ENCODE assay signal across 24 mouse cellular contexts in the genomic region with DNA sequence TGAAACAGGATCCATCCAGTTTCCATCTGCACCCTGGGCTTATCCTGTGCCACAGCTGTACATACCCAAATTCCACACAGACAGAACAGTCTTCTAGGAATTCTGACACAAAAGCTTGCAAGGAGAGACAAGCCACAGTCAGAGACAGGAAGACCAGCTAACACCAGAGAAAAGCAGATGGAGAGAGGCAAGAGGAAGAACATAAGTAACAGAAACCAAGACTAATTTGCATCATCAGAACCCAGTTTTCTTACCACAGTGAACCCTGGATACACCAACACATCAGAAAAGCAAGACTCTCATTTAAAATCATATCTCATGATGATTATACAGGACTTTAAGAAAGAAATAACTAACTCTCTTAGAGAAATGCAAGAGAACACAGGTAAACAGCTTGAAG. TPM values are rescaled to one million over a fixed set of nuclear protein-coding genes. Genes with fewer than 3 reads are reported as not detected.
A peak's percentile ranks its signal among the peaks of the same experiment; 100 is the strongest.
DNase-seq lines count a peak whose midpoint lies in the region; ATAC-seq and TF ChIP-seq lines count a peak whose summit lies in the region.
"Had no signal": no experiment of that assay in that cellular context is flagged by ENCODE, and none has a peak within 500 bp of the region (broad histone marks: within the 10 kb centered on the region; RNA-seq: fewer than 3 reads in every experiment).

No protein-coding gene starts in this region.

- ATAC-seq in inflammation-experienced regulatory T-cells, adult 6 months, result peak; percentile 18
- ATAC-seq in forebrain, embryonic 11.5 days (replicated peaks; ENCODE audit: low FRiP score), result no peak
- no peak for ATAC-seq in forebrain, embryonic 16.5 days
- ATAC-seq: forebrain, embryonic 14.5 days; hindbrain, postnatal 0 days; intestine, postnatal 0 days had no signal

- peak overlapping the region; percentile 83 for H3K9ac ChIP-seq in CH12.LX (ENCODE audit: insufficient read depth, low read depth)
- peak overlapping the region; percentile 35; the same call in 1 of the 2 replicates for H3K9ac ChIP-seq in ES-E14 (ENCODE audit: insufficient read depth, low read depth, low read length, poor library complexity, severe bottlenecking)
- no peak overlapping the region for H3K9ac ChIP-seq in forebrain, embryonic 11.5 days (ENCODE audit: low read length)
- no peak overlapping the region for H3K9ac ChIP-seq in forebrain, embryonic 16.5 days (replicated peaks; ENCODE audit: low read depth, low read length)
- H3K9ac ChIP-seq: heart, embryonic 12.5 days; heart, embryonic 15.5 days; hindbrain, embryonic 14.5 days had no signal

- TF ChIP-seq POLR2A in CH12.LX (IDR thresholded peaks at IDR 0.05; ENCODE audit: low read depth, low read length), result no peak; the same call in 1 of the 2 replicates

- H3K4me1 ChIP-seq in CH12.LX (ENCODE audit: control insufficient read depth in 1 of 2, insufficient read depth in 2 of 2) (peaks cover 8 to 54% of the 10 kb centered on the region in 2 experiments), ES-E14 (ENCODE audit: control insufficient read depth in 2 of 2, insufficient read depth in 2 of 2, low read length in 2 of 2, poor library complexity in 1 of 2) (peaks cover 0 to 2% of the 10 kb centered on the region in 2 experiments; a peak in 2 of 4 replicates)
- H3K4me1 ChIP-seq in forebrain, embryonic 11.5 days (replicated peaks; ENCODE audit: control insufficient read depth, insufficient read depth, low read length), result no peaks in the 10 kb centered on the region
- H3K4me1 ChIP-seq in forebrain, embryonic 16.5 days (replicated peaks; ENCODE audit: control insufficient read depth, insufficient read depth, low read length), result no peaks in the 10 kb centered on the region
- H3K4me1 ChIP-seq: forebrain, embryonic 10.5 days; heart, embryonic 12.5 days; heart, embryonic 15.5 days had no signal

- peak overlapping the region; percentile 69 for H3K27ac ChIP-seq in CH12.LX (ENCODE audit: insufficient read depth, low read depth)
- no peak overlapping the region for H3K27ac ChIP-seq in ES-E14 (ENCODE audit: insufficient read depth, low read depth, low read length, poor library complexity, severe bottlenecking)
- H3K27ac ChIP-seq in forebrain, embryonic 11.5 days (ENCODE audit: low read depth, low read length), result no peak overlapping the region
- no peak overlapping the region for H3K27ac ChIP-seq in forebrain, embryonic 16.5 days (ENCODE audit: low read length)
- H3K27ac ChIP-seq: forebrain, embryonic 10.5 days; heart, embryonic 15.5 days; hindbrain, embryonic 14.5 days; hindbrain, postnatal 0 days had no signal

- H3K27me3 ChIP-seq in CH12.LX (replicated peaks), result no peaks in the 10 kb centered on the region
- H3K27me3 ChIP-seq in forebrain, embryonic 11.5 days (ENCODE audit: control insufficient read depth, insufficient read depth, low read length), result no peaks in the 10 kb centered on the region
- H3K27me3 ChIP-seq in forebrain, embryonic 16.5 days (replicated peaks; ENCODE audit: control insufficient read depth, insufficient read depth, low read length), result no peaks in the 10 kb centered on the region
- H3K27me3 ChIP-seq: heart, embryonic 12.5 days; heart, embryonic 15.5 days had no signal

- TF ChIP-seq RAD21 in CH12.LX (IDR thresholded peaks at IDR 0.05; ENCODE audit: low read depth, low read length), result no peak

- DNase-seq in A20 (ENCODE audit: low read depth, low spot score), result peak; percentile 3
- no peak for DNase-seq in CH12.LX (ENCODE audit: extremely low read depth)
- DNase-seq in ES-E14 (ENCODE audit: low read depth, low spot score), result no peak
- DNase-seq in forebrain, embryonic 11.5 days (ENCODE audit: low spot score), result no peak
- no peak for DNase-seq in urinary bladder, postnatal 36 days (ENCODE audit: low spot score in 2 of 2)
- DNase-seq: adrenal gland, postnatal 10 days; adrenal gland, postnatal 36 days; cerebellum, adult 18-20 months; cerebellum, adult 9-10 months; cerebellum, postnatal 14 days; gastrocnemius, postnatal 25 days; heart, adult 18-20 months; heart, postnatal 10 days; heart, postnatal 36 days had no signal

- dilution Hi-C loops in CH12.LX (cut with MboI; ENCODE audit: extremely low pct_ligation_motif_present, extremely low pct_unique_long_range_greater_than_20kb, low sequenced_read_pairs), result no loop called here

- H3K36me3 ChIP-seq in CH12.LX (replicated peaks in 1 of 2; ENCODE audit: control insufficient read depth in 1 of 2, insufficient read depth in 1 of 2, low read length in 1 of 2) (peaks cover 1 to 43% of the 10 kb centered on the region in 2 experiments), ES-E14 (ENCODE audit: control insufficient read depth, insufficient read depth, low read length, poor library complexity, severe bottlenecking) (no peaks in the 10 kb centered on the region)
- no peaks in the 10 kb centered on the region for H3K36me3 ChIP-seq in forebrain, embryonic 11.5 days (ENCODE audit: control insufficient read depth, insufficient read depth, low read length)
- no peaks in the 10 kb centered on the region for H3K36me3 ChIP-seq in forebrain, embryonic 16.5 days (ENCODE audit: control insufficient read depth, insufficient read depth)
- H3K36me3 ChIP-seq: forebrain, embryonic 10.5 days; heart, embryonic 12.5 days; heart, embryonic 15.5 days had no signal

- H3K4me2 ChIP-seq in CH12.LX (ENCODE audit: insufficient read depth, low read depth, poor library complexity, severe bottlenecking), result peak overlapping the region; percentile 82
- H3K4me2 ChIP-seq in forebrain, embryonic 11.5 days (ENCODE audit: low read depth, low read length, severe bottlenecking), result no peak overlapping the region
- H3K4me2 ChIP-seq in forebrain, embryonic 16.5 days (ENCODE audit: low read length), result no peak overlapping the region
- H3K4me2 ChIP-seq: heart, embryonic 12.5 days; heart, embryonic 15.5 days; hindbrain, embryonic 14.5 days had no signal

- in situ Hi-C loops in CH12.LX (cut with MboI; ENCODE audit: low pct_ligation_motif_present, low pct_unique_long_range_greater_than_20kb, low sequenced_read_pairs), result loop anchor here (10.0 to 25.0 kb wide), 2 partner anchors 202 to 490 kb away; a partner anchor contains a TSS
- in situ Hi-C loops in ES-E14 (cut with MboI; ENCODE audit: low sequenced_read_pairs in 2 of 2, unreplicated experiment in 2 of 2), result no loop called here

- H3K79me2 ChIP-seq in CH12.LX (replicated peaks; ENCODE audit: control insufficient read depth, extremely low read depth, insufficient read depth, poor library complexity, severe bottlenecking), result peaks cover 41% of the 10 kb centered on the region

- peak; percentile 74 for TF ChIP-seq EP300 in CH12.LX (IDR thresholded peaks at IDR 0.05; ENCODE audit: low read length)

- H3K4me3 ChIP-seq in CH12.LX (replicated peaks in 1 of 3; ENCODE audit: low read depth in 2 of 3, low read length in 2 of 3, poor library complexity in 1 of 3), result peak overlapping the region; percentile 18 to 46 (median 46)
- no peak overlapping the region; a peak in 1 of 4 replicates for H3K4me3 ChIP-seq in ES-E14 (ENCODE audit: insufficient read depth in 1 of 2, low read depth in 1 of 2, low read length in 2 of 2, poor library complexity in 1 of 2, severe bottlenecking in 1 of 2)
- no peak overlapping the region for H3K4me3 ChIP-seq in forebrain, embryonic 11.5 days (ENCODE audit: low read depth, low read length)
- H3K4me3 ChIP-seq in forebrain, embryonic 16.5 days (replicated peaks; ENCODE audit: low read length), result no peak overlapping the region
- H3K4me3 ChIP-seq: forebrain, embryonic 10.5 days; heart, embryonic 12.5 days; heart, embryonic 15.5 days had no signal

- TF ChIP-seq CTCF in CH12.LX (conservative IDR thresholded peaks at IDR 0.05 in 1 of 2, IDR thresholded peaks at IDR 0.05 in 1 of 2; ENCODE audit: low read depth in 2 of 2, low read length in 2 of 2), result no peak

- H3K9me3 ChIP-seq in CH12.LX (replicated peaks; ENCODE audit: low read length) (no peaks in the 10 kb centered on the region), ES-E14 (ENCODE audit: control insufficient read depth, insufficient read depth, low read depth, low read length) (no peaks in the 10 kb centered on the region)
- H3K9me3 ChIP-seq in forebrain, embryonic 11.5 days (ENCODE audit: control insufficient read depth, low read length), result no peaks in the 10 kb centered on the region
- H3K9me3 ChIP-seq in forebrain, embryonic 16.5 days (ENCODE audit: control insufficient read depth, low read length), result no peaks in the 10 kb centered on the region
- H3K9me3 ChIP-seq: forebrain, embryonic 10.5 days; heart, embryonic 12.5 days; heart, embryonic 15.5 days had no signal

TF ChIP-seq in CH12.LX, 34 proteins besides CTCF, POLR2A, EP300 and RAD21 (continues in another document):
- no peak for TF ChIP-seq MAFK (IDR thresholded peaks at IDR 0.05; ENCODE audit: insufficient replicate concordance, low read length)
- peak; percentile 36; the same call in 1 of the 2 replicates for TF ChIP-seq IRF4 (IDR thresholded peaks at IDR 0.05; ENCODE audit: low read depth, low read length)
- TF ChIP-seq SMC3 (IDR thresholded peaks at IDR 0.05; ENCODE audit: low read depth, low read length), result no peak
- TF ChIP-seq TBP (conservative IDR thresholded peaks at IDR 0.05; ENCODE audit: low read depth, low read length), result 0 out of 2 replicates have a peak, but pooled peaks have one; percentile 57
- TF ChIP-seq JUN (IDR thresholded peaks at IDR 0.05; ENCODE audit: insufficient read depth, low read depth, low read length), result 0 out of 2 replicates have a peak, but pooled peaks have one; percentile 7
- TF ChIP-seq JUND (conservative IDR thresholded peaks at IDR 0.05; ENCODE audit: low read depth, low read length), result peak; percentile 48; the same call in 1 of the 2 replicates

TF ChIP-seq in ES-E14, 5 proteins besides CTCF, POLR2A, EP300 and RAD21:
- TF ChIP-seq MAFK (IDR thresholded peaks at IDR 0.05; ENCODE audit: insufficient read depth, low read depth, low read length), result no peak
- no peak for TF ChIP-seq CHD2 (IDR thresholded peaks at IDR 0.05; ENCODE audit: low read depth, low read length)
- no peak for TF ChIP-seq HCFC1 (IDR thresholded peaks at IDR 0.05; ENCODE audit: borderline replicate concordance, insufficient read depth, low read length)
- no peak for TF ChIP-seq ZC3H11A (IDR thresholded peaks at IDR 0.05; ENCODE audit: borderline replicate concordance, low read depth, low read length)
- no peak for TF ChIP-seq ZNF384 (IDR thresholded peaks at IDR 0.05; ENCODE audit: low read depth, low read length)

RNA-seq across cellular contexts. Expression of a gene that starts 16.8 kb away (rescaled TPM):
- total RNA-seq in CH12.LX (2012; rRNA removed) (27.4 and 32.5 TPM in 2 replicates), CH12.LX (2014; rRNA removed) (43.7 and 46.4 TPM in 2 replicates), ES-E14 (2012; rRNA removed) (1.1 and 2.1 TPM in 2 replicates)
- 51.0 and 56.4 TPM in 2 replicates for polyA plus RNA-seq in CH12.LX (2012; ENCODE audit: insufficient read length, low read depth)
- polyA plus RNA-seq in inflammation-experienced regulatory T-cells, adult 6 months (2017; shearing (Covaris generic)), result 10 to 100 TPM in 2 of 3 experiments, under 1 TPM in 1; 0.88 to 17.6 (median 14.3) TPM
- 0.28 and 0.87 TPM in 2 replicates for polyA plus RNA-seq in forebrain, embryonic 11.5 days (2014; fragmentation: Nextera tagmentation; extraction: Ambion mirVana)
- 0.30 TPM in 2 replicates for polyA plus RNA-seq in forebrain, embryonic 16.5 days (2015; fragmentation: Nextera tagmentation; extraction: Ambion mirVana)
- total RNA-seq: MEL had no signal

Comparison
In these comparisons a context has a peak if more than half of its experiments do, and no peak if none do; other contexts are left out.
1. H3K4me3 ChIP-seq: peak in CH12.LX (3 of 3); none in ES-E14 (0 of 2), forebrain, embryonic 11.5 days (single experiment) and forebrain, embryonic 16.5 days (single experiment).
2. H3K9ac ChIP-seq: peak in CH12.LX (single experiment) and ES-E14 (single experiment); none in forebrain, embryonic 11.5 days (single experiment) and forebrain, embryonic 16.5 days (single experiment).